Mouse (Mus musculus) liver, embryonic 14.5 days (tissue): ENCODE data around the gene Ifnab.

Source experiments
- CTCF ChIP-seq: IDR thresholded peaks from 2 replicates; pipeline ENCODE4 v1.5.1; 2016; ENCODE audit warnings: antibody characterized with exemption, low read depth, control low read depth
- EP300 ChIP-seq: IDR thresholded peaks from 2 replicates; pipeline ENCODE4 v1.6.1; 2016; ENCODE audit warnings: antibody characterized with exemption, low read depth

DNA sequence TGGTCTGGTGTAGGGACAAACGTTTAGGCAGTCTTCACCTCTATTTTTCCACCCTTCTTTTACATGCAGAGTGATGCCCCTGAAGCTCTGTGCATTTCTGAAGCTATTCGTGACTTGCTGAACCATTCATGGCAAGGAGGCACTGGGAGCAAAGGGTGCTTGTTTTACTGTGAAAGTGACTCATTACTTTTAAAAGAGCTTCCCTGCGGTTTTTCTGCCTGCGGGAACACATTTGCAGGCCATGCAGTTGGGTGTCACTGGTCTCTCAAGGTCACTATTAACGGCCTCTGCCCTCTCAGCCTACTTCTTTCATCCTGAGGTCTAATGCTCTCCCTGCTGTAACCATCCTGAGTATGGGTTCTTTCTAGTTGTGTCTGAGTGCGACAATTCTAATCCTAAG is 5.9 kb upstream of the Ifnab start:
- no peak for TF ChIP-seq CTCF
- no peak for TF ChIP-seq EP300
